Mouse (Mus musculus) CH12.LX (cell line): Measurements from ENCODE around the gene Gripap1. TPM values are rescaled to one million over a fixed set of nuclear protein-coding genes. Genes with fewer than 3 reads are reported as not detected.

ENCODE experiments used
- DNase-seq: peaks from one replicate; pipeline ENCODE4 v3.0.0-alpha.2; 2013; ENCODE audit errors: extremely low read depth
- H3K27ac ChIP-seq: 2 replicates; pipeline ENCODE4 v1.5.1; 2012; ENCODE audit warnings: low read depth, mild to moderate bottlenecking, control low read depth, moderate library complexity; ENCODE audit not compliant: insufficient read depth
- H3K27me3 ChIP-seq: replicated peaks from 2 replicates; pipeline ENCODE3; 2012; ENCODE audit warnings: inconsistent platforms
- H3K36me3 ChIP-seq, 2 experiments: replicated peaks in 1 of 2; 2 replicates each; pipeline versions ENCODE3 to v1.6.1; 2012; ENCODE audit warnings: inconsistent platforms in 1 of 2, low read length in 1 of 2, mild to moderate bottlenecking in 1 of 2, mixed read lengths in 1 of 2, moderate library complexity in 1 of 2; ENCODE audit not compliant: control insufficient read depth in 1 of 2, insufficient read depth in 1 of 2
- H3K4me1 ChIP-seq, 2 experiments: 2 replicates each; pipeline ENCODE4 v1.6.1; 2012; ENCODE audit warnings: inconsistent platforms in 1 of 2, moderate library complexity in 1 of 2; ENCODE audit not compliant: insufficient read depth in 2 of 2, control insufficient read depth in 1 of 2
- H3K4me2 ChIP-seq: 2 replicates; pipeline ENCODE4 v1.6.1; 2012; ENCODE audit warnings: low read depth, mild to moderate bottlenecking, control low read depth; ENCODE audit not compliant: poor library complexity, insufficient read depth, severe bottlenecking
- H3K4me3 ChIP-seq, 3 experiments: fragments of 150-350 bp in 1 of 3; sonication (generic) in 1 of 3; replicated peaks in 1 of 3; 2 replicates each; pipeline versions ENCODE3 to v1.5.1; 2011 to 2012; ENCODE audit warnings: low read depth in 2 of 3, low read length in 2 of 3, mild to moderate bottlenecking in 2 of 3, moderate library complexity in 2 of 3, control low read depth in 1 of 3, improper control_type of control experiment in 1 of 3, inconsistent platforms in 1 of 3, mixed read lengths in 1 of 3; ENCODE audit not compliant: poor library complexity in 1 of 3
- H3K79me2 ChIP-seq: replicated peaks from 2 replicates; pipeline ENCODE4 v1.6.1; 2012; ENCODE audit warnings: mild to moderate bottlenecking, moderate library complexity; ENCODE audit not compliant: control insufficient read depth, poor library complexity, insufficient read depth, severe bottlenecking; ENCODE audit errors: extremely low read depth
- H3K9ac ChIP-seq: 2 replicates; pipeline ENCODE4 v1.6.1; 2012; ENCODE audit warnings: low read depth, mild to moderate bottlenecking, control low read depth, moderate library complexity; ENCODE audit not compliant: insufficient read depth
- H3K9me3 ChIP-seq: replicated peaks from 2 replicates; pipeline ENCODE3; 2012; ENCODE audit warnings: low read length, inconsistent platforms, mixed read lengths
- BHLHE40 ChIP-seq: IDR thresholded peaks from 2 replicates; pipeline ENCODE4 v1.6.1; 2011; ENCODE audit warnings: mild to moderate bottlenecking, low read depth, low read length, improper control_type of control experiment
- E2F4 ChIP-seq: IDR thresholded peaks from 2 replicates; pipeline ENCODE4 v1.6.1; 2011; ENCODE audit warnings: low read depth, low read length, improper control_type of control experiment; ENCODE audit not compliant: insufficient replicate concordance
- ELF1 ChIP-seq: IDR thresholded peaks from 2 replicates; pipeline ENCODE4 v1.6.1; 2014; ENCODE audit warnings: low read depth, mild to moderate bottlenecking, inconsistent platforms, low read length, improper control_type of control experiment
- EP300 ChIP-seq: IDR thresholded peaks from 2 replicates; pipeline ENCODE4 v1.6.1; 2011; ENCODE audit warnings: low read length, improper control_type of control experiment
- ETS1 ChIP-seq: conservative IDR thresholded peaks from 2 replicates; pipeline ENCODE4 v1.6.1; 2012; ENCODE audit warnings: low read depth, mild to moderate bottlenecking, inconsistent platforms, low read length, improper control_type of control experiment, moderate library complexity
- GABPA ChIP-seq: IDR thresholded peaks from 2 replicates; pipeline ENCODE4 v1.6.1; 2012; ENCODE audit warnings: low read depth, low read length, improper control_type of control experiment, inconsistent platforms; ENCODE audit not compliant: insufficient replicate concordance
- HCFC1 ChIP-seq: IDR thresholded peaks from 2 replicates; pipeline ENCODE4 v1.6.1; 2012; ENCODE audit warnings: low read depth, mild to moderate bottlenecking, inconsistent platforms, low read length, improper control_type of control experiment
- JUN ChIP-seq: IDR thresholded peaks from 2 replicates; pipeline ENCODE4 v1.6.1; 2011; ENCODE audit warnings: low read depth, mild to moderate bottlenecking, low read length, improper control_type of control experiment, moderate library complexity; ENCODE audit not compliant: insufficient read depth
- JUND ChIP-seq: conservative IDR thresholded peaks from 2 replicates; pipeline ENCODE4 v1.6.1; 2011; ENCODE audit warnings: low read depth, low read length, improper control_type of control experiment
- KAT2A ChIP-seq: IDR thresholded peaks from 2 replicates; pipeline ENCODE4 v1.6.1; 2012; ENCODE audit warnings: low read length, improper control_type of control experiment, inconsistent platforms; ENCODE audit not compliant: insufficient replicate concordance
- MAFK ChIP-seq: IDR thresholded peaks from 2 replicates; pipeline ENCODE4 v1.6.1; 2011; ENCODE audit warnings: low read length, improper control_type of control experiment; ENCODE audit not compliant: insufficient replicate concordance
- MAX ChIP-seq: IDR thresholded peaks from 2 replicates; pipeline ENCODE4 v1.6.1; 2011; ENCODE audit warnings: low read length, improper control_type of control experiment
- MAZ ChIP-seq: IDR thresholded peaks from 2 replicates; pipeline ENCODE4 v1.6.1; 2012; ENCODE audit warnings: low read depth, mild to moderate bottlenecking, inconsistent platforms, low read length, improper control_type of control experiment, moderate library complexity
- MEF2A ChIP-seq: IDR thresholded peaks from 2 replicates; pipeline ENCODE4 v1.6.1; 2014; ENCODE audit warnings: low read depth, mild to moderate bottlenecking, inconsistent platforms, low read length, improper control_type of control experiment, borderline replicate concordance
- NELFE ChIP-seq: IDR thresholded peaks from 2 replicates; pipeline ENCODE4 v1.6.1; 2011; ENCODE audit warnings: low read depth, low read length, improper control_type of control experiment
- PAX5 ChIP-seq: IDR thresholded peaks from 2 replicates; pipeline ENCODE4 v1.6.1; 2012; ENCODE audit warnings: low read length, inconsistent platforms, mixed read lengths
- POLR2A ChIP-seq: IDR thresholded peaks from 2 replicates; pipeline ENCODE4 v1.6.1; 2011; ENCODE audit warnings: low read depth, mild to moderate bottlenecking, improper control_type of control experiment, low read length
- POLR2AphosphoS2 ChIP-seq: IDR thresholded peaks from 2 replicates; pipeline ENCODE4 v1.6.1; 2011; ENCODE audit warnings: low read depth, low read length, improper control_type of control experiment
- RAD21 ChIP-seq: IDR thresholded peaks from 2 replicates; pipeline ENCODE4 v1.6.1; 2011; ENCODE audit warnings: low read depth, mild to moderate bottlenecking, low read length, improper control_type of control experiment, moderate library complexity
- RCOR1 ChIP-seq: conservative IDR thresholded peaks from 2 replicates; pipeline ENCODE4 v1.6.1; 2012; ENCODE audit warnings: low read depth, mild to moderate bottlenecking, inconsistent platforms, low read length, improper control_type of control experiment
- SIN3A ChIP-seq: IDR thresholded peaks from 2 replicates; pipeline ENCODE4 v1.6.1; 2012; ENCODE audit warnings: low read length, improper control_type of control experiment, inconsistent platforms
- SMC3 ChIP-seq: IDR thresholded peaks from 2 replicates; pipeline ENCODE4 v1.6.1; 2011; ENCODE audit warnings: low read depth, low read length, improper control_type of control experiment
- TBP ChIP-seq: conservative IDR thresholded peaks from 2 replicates; pipeline ENCODE4 v1.6.1; 2011; ENCODE audit warnings: low read depth, low read length, improper control_type of control experiment
- TCF12 ChIP-seq: IDR thresholded peaks from 2 replicates; pipeline ENCODE4 v1.6.1; 2014; ENCODE audit warnings: low read depth, mild to moderate bottlenecking, inconsistent platforms, low read length, improper control_type of control experiment
- UBTF ChIP-seq: IDR thresholded peaks from 2 replicates; pipeline ENCODE4 v1.6.1; 2012; ENCODE audit warnings: low read depth, mild to moderate bottlenecking, inconsistent platforms, low read length, improper control_type of control experiment, moderate library complexity
- USF1 ChIP-seq: IDR thresholded peaks from 2 replicates; pipeline ENCODE4 v1.6.1; 2014; ENCODE audit warnings: low read depth, mild to moderate bottlenecking, inconsistent platforms, low read length, improper control_type of control experiment
- USF2 ChIP-seq: conservative IDR thresholded peaks from 2 replicates; pipeline ENCODE4 v1.6.1; 2011; ENCODE audit warnings: low read depth, low read length, improper control_type of control experiment
- ZC3H11A ChIP-seq: IDR thresholded peaks from 2 replicates; pipeline ENCODE4 v1.6.1; 2012; ENCODE audit warnings: low read depth, mild to moderate bottlenecking, inconsistent platforms, low read length, improper control_type of control experiment
- ZKSCAN1 ChIP-seq: IDR thresholded peaks from 2 replicates; pipeline ENCODE4 v1.6.1; 2012; ENCODE audit warnings: low read depth, inconsistent platforms, low read length, improper control_type of control experiment, borderline replicate concordance
- ZMIZ1 ChIP-seq: IDR thresholded peaks from 2 replicates; pipeline ENCODE4 v1.6.1; 2012; ENCODE audit warnings: low read depth, mild to moderate bottlenecking, inconsistent platforms, low read length, improper control_type of control experiment
- ZNF384 ChIP-seq: IDR thresholded peaks from 2 replicates; pipeline ENCODE4 v1.6.1; 2012; ENCODE audit warnings: low read depth, low read length, improper control_type of control experiment, inconsistent platforms
- dilution Hi-C: fragments of 300-500 bp; cut with MboI; formaldehyde crosslinking; loops from 2 replicates; pipeline ENCODE4 v1.14.3; 2020; ENCODE audit warnings: low sequenced_read_pairs; ENCODE audit not compliant: extremely low pct_unique_long_range_greater_than_20kb, extremely low pct_ligation_motif_present
- in situ Hi-C: fragments of 300-500 bp; cut with MboI; formaldehyde crosslinking; loops from 3 replicates; pipeline ENCODE4 v1.14.3; 2019; ENCODE audit warnings: low sequenced_read_pairs, low pct_ligation_motif_present, low pct_unique_long_range_greater_than_20kb, mixed read lengths
- polyA plus RNA-seq: library from polyadenylated mRNA; unstranded; fragments of >175 nt; gene quantifications from 2 replicates; pipeline ENCODE4 v1.2.1, GENCODE M21; 2012; ENCODE audit warnings: low read depth; ENCODE audit not compliant: insufficient read length
- total RNA-seq, 2 experiments: library from RNA; depleted of rRNA; stranded (reverse); fragments of 300-350 nt in 1 of 2; fragments of >200 nt in 1 of 2; gene quantifications; 2 replicates each; pipeline ENCODE4 v1.2.3; 2012 to 2014

The Gripap1 gene
- total and polyA plus RNA-seq, 3 experiments = 15.7 to 49.4 (median 25.5) TPM

- peak overlapping the region; percentile 98 for H3K27ac ChIP-seq
- no peaks in the 10 kb centered on the region for H3K27me3 ChIP-seq
- DNase-seq = no peak
- peaks cover 6 to 13% of the 10 kb centered on the region in 2 experiments for H3K36me3 ChIP-seq
- H3K4me2 ChIP-seq = peak overlapping the region; percentile 80; the same call in 1 of the 2 replicates
- in situ Hi-C loops = no loop called here
- dilution Hi-C loops = no loop called here
- TF ChIP-seq E2F4 = no peak
- TF ChIP-seq ZC3H11A = no peak
- no peak for TF ChIP-seq MAZ
- no peak for TF ChIP-seq MEF2A
- TF ChIP-seq PAX5 = no peak
- no peak for TF ChIP-seq ETS1
- no peak for TF ChIP-seq KAT2A
- no peak for TF ChIP-seq BHLHE40
- TF ChIP-seq TCF12 = no peak
- TF ChIP-seq ZNF384 = no peak
- H3K4me3 ChIP-seq = no peak overlapping the region
- peaks cover 15 to 72% of the 10 kb centered on the region in 2 experiments for H3K4me1 ChIP-seq
- H3K79me2 ChIP-seq = peaks cover 28% of the 10 kb centered on the region
- no peaks in the 10 kb centered on the region for H3K9me3 ChIP-seq
- H3K9ac ChIP-seq = peak overlapping the region; percentile 45; the same call in 1 of the 2 replicates
Measured at GRCm38 (mm10) chrX:7864551-7864950, 75.0 kb downstream of the Gripap1 start.

- dilution Hi-C loops = no loop called here
- Histone ChIP-seq H3K4me1 (peaks cover 13 to 71% of the 10 kb centered on the region in 2 experiments), H3K36me3 (peaks cover 6 to 11% of the 10 kb centered on the region in 2 experiments)
- peak; percentile 73 for TF ChIP-seq MAX
- TF ChIP-seq PAX5 = no peak
- peak; percentile 38; the same call in 1 of the 2 replicates for TF ChIP-seq ELF1
- no peak for TF ChIP-seq TBP
- no peak for TF ChIP-seq ZKSCAN1
- TF ChIP-seq POLR2AphosphoS2 = peak; percentile 40; the same call in 1 of the 2 replicates
- TF ChIP-seq MAFK = no peak
- TF ChIP-seq BHLHE40 = peak; percentile 92
- TF ChIP-seq ZC3H11A = no peak
- TF ChIP-seq UBTF = no peak
- TF ChIP-seq USF2 = peak; percentile 17; the same call in 1 of the 2 replicates
- TF ChIP-seq EP300 = peak; percentile 80
- no peak for TF ChIP-seq SIN3A
- TF ChIP-seq E2F4 = no peak
- no peak for TF ChIP-seq HCFC1
- TF ChIP-seq POLR2A = no peak
- TF ChIP-seq RCOR1 = no peak; the same call in 1 of the 2 replicates
- TF ChIP-seq GABPA = no peak
- TF ChIP-seq ZNF384 = no peak
- no peak for TF ChIP-seq JUND
- no peak for TF ChIP-seq RAD21
- TF ChIP-seq SMC3 = peak; percentile 7; the same call in 1 of the 2 replicates
- TF ChIP-seq MEF2A = peak; percentile 97
- peak; percentile 65 for TF ChIP-seq USF1
- no peak for TF ChIP-seq NELFE
- TF ChIP-seq ETS1 = peak; percentile 86
- 0 out of 2 replicates have a peak, but pooled peaks have one; percentile 20 for TF ChIP-seq KAT2A
- TF ChIP-seq JUN = no peak
- TF ChIP-seq ZMIZ1 = no peak
Measured at GRCm38 (mm10) chrX:7865343-7865742, 75.8 kb downstream of the Gripap1 start.

More at GRCm38 (mm10) chrX:7865343-7865742, 75.8 kb downstream of the Gripap1 start:
- Histone ChIP-seq H3K4me3 (no peak overlapping the region), H3K9ac (peak overlapping the region; percentile 45; the same call in 1 of the 2 replicates), H3K9me3 (no peaks in the 10 kb centered on the region), H3K27ac (peak overlapping the region; percentile 98), H3K27me3 (no peaks in the 10 kb centered on the region), H3K79me2 (peaks cover 27% of the 10 kb centered on the region), H3K4me2 (peak overlapping the region; percentile 80)
- peak; percentile 80 for DNase-seq
- in situ Hi-C loops = no loop called here
